Mouse (Mus musculus) hindbrain, postnatal 0 days (tissue): Measurements from ENCODE around the gene Med9. TPM values are rescaled to one million over a fixed set of nuclear protein-coding genes. Genes with fewer than 3 reads are reported as not detected.

Source experiments
- ATAC-seq: fragments of 200-750 bp; cut with Nextera tagmentation; 2 replicates; pipeline ENCODE4 v1.8.0; 2017; ENCODE audit warnings: mild to moderate bottlenecking, moderate TSS enrichment, moderate library complexity
- DNase-seq: peaks from one replicate; pipeline ENCODE4 v3.0.0-alpha.2; 2015; ENCODE audit warnings: low spot score
- H3K27ac ChIP-seq: fragments of 300-500 bp; sonication (generic); 2 replicates; pipeline ENCODE4 v1.5.1; 2014; ENCODE audit warnings: mild to moderate bottlenecking
- H3K27me3 ChIP-seq: fragments of 300-500 bp; sonication (generic); 2 replicates; pipeline ENCODE4 v1.6.1; 2014; ENCODE audit warnings: low read length, mixed read lengths; ENCODE audit not compliant: insufficient read depth
- H3K36me3 ChIP-seq: fragments of 300-500 bp; sonication (generic); 2 replicates; pipeline ENCODE4 v1.6.1; 2014; ENCODE audit warnings: low read length, mixed read lengths; ENCODE audit not compliant: insufficient read depth
- H3K4me1 ChIP-seq: fragments of 300-500 bp; sonication (generic); 2 replicates; pipeline ENCODE4 v1.6.1; 2014; ENCODE audit warnings: antibody characterized with exemption, low read length, mixed read lengths; ENCODE audit not compliant: insufficient read depth
- H3K4me2 ChIP-seq: fragments of 300-500 bp; sonication (generic); 2 replicates; pipeline ENCODE4 v1.6.1; 2014; ENCODE audit warnings: low read depth, mild to moderate bottlenecking, low read length, moderate library complexity, mixed read lengths
- H3K4me3 ChIP-seq: fragments of 300-500 bp; sonication (generic); 2 replicates; pipeline ENCODE4 v1.5.1; 2014; ENCODE audit warnings: low read length
- H3K9ac ChIP-seq: fragments of 300-500 bp; sonication (generic); replicated peaks from 2 replicates; pipeline ENCODE4 v1.6.1; 2014; ENCODE audit warnings: mild to moderate bottlenecking, low read length, moderate library complexity, mixed read lengths
- H3K9me3 ChIP-seq: fragments of 300-500 bp; sonication (generic); 2 replicates; pipeline ENCODE4 v1.6.1; 2016; ENCODE audit warnings: low read length, mixed read lengths
- CTCF ChIP-seq: IDR thresholded peaks from 2 replicates; pipeline ENCODE4 v1.5.1; 2016; ENCODE audit warnings: antibody characterized with exemption, control low read depth, low read depth
- WGBS: fragments of 180-500 bp; shearing (Covaris S2); extraction: QIAGEN DNeasy Blood & Tissue Kit; methylation state at CpG from one replicate; pipeline ENCODE4 v1.1.7; 2014; 5-methylcytosine and 5-hydroxymethylcytosine counted together
- polyA plus RNA-seq: library from polyadenylated mRNA; unstranded; fragments of >200 nt; fragmentation: Nextera tagmentation; extraction: Ambion mirVana; gene quantifications from 2 replicates; pipeline ENCODE4 v1.2.1, GENCODE M21; 2015
- total RNA-seq: library from RNA; depleted of rRNA; stranded (reverse); fragments of >200 nt; gene quantifications from 2 replicates; pipeline ENCODE4 v1.2.3, GENCODE M21; 2014

The Med9 gene
- total and polyA plus RNA-seq, 2 experiments from 2014 or later: 34.1 to 39.7 TPM

GRCm38 (mm10) chr11:59930031-59930430, 18.0 kb upstream of the Med9 start:
- DNase-seq: no peak
- H3K27me3 ChIP-seq: no peaks in the 10 kb centered on the region
- H3K4me1 ChIP-seq: 0 out of 2 replicates have a peak, but pooled peaks cover 5% of the 10 kb centered on the region
- H3K4me3 ChIP-seq: no peak overlapping the region
- H3K9me3 ChIP-seq: no peaks in the 10 kb centered on the region
- no peak for TF ChIP-seq CTCF
- 34% methylated on average over 4 of the region's 4 CpGs for WGBS
- no peak overlapping the region for H3K9ac ChIP-seq
- no peaks in the 10 kb centered on the region for H3K36me3 ChIP-seq
- H3K27ac ChIP-seq: no peak overlapping the region
- no peak for ATAC-seq
- no peak overlapping the region for H3K4me2 ChIP-seq

DNA sequence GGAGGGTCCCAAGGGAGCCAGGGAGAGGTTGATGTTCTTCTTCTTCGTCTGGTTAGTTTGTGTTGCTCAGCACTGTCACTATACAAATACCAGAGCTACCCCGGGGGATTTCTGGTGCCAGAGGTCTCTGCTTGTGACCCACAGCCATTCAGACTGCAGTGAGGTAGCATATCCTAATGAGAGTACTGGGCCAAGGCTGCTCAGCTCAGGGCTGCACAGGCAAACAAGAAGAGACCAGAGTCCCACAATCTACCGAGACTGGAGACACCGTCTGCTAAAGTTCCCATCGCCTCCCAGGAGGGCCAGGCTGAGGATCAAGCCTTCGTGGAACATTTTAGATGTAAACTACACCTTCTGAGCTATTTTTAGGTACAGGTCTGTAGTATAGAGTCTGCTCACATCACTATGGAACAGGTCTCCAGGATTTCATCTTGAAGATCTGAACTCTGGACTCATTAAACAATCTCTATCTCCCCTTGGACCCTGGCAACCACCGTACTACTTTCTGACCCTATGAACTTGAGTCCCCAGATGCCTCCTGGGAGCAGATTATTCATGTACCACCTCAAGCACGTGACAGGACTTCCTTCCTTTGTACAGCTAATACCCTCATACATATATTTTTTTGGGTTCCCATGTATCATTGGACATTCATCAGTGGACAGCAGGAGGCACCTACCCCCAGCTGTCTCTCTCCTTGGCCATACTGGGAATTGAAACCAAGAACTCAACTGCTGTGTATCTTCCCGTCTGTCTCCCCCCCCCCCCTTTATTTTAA, 15.3 kb upstream of the Med9 start:
- Histone ChIP-seq H3K36me3 (no peaks in the 10 kb centered on the region), H3K27me3 (no peaks in the 10 kb centered on the region), H3K4me1 (0 out of 2 replicates have a peak, but pooled peaks cover 5% of the 10 kb centered on the region), H3K4me2 (no peak overlapping the region), H3K27ac (no peak overlapping the region), H3K4me3 (no peak overlapping the region), H3K9ac (no peak overlapping the region), H3K9me3 (no peaks in the 10 kb centered on the region)
- no peak for TF ChIP-seq CTCF
- DNase-seq: no peak
- no peak for ATAC-seq
- WGBS: 66% methylated on average over 9 of the region's 9 CpGs

DNA sequence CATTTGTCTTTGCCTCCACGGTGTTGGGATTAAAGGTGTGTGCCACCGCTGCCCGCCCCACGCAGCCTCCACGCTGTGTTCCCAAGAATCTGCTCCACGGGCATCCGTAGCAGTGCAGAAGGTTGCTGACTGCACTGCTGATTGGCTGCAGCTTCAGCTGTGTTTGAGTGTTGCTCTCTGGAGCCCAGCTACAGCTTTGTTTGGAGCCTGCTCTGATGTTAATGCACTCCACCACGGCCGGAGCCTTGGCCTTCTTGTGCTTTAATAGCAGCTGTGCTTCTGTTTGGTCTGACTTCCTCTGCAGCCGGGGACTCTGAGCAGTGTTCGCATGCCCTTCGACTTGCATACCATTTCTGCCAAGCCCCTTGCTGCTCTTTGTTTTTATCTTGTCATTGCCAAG, 14.1 kb upstream of the Med9 start:
- Histone ChIP-seq H3K4me2 (no peak overlapping the region), H3K27ac (0 out of 2 replicates have a peak overlapping the region, but pooled peaks have one; percentile 26), H3K27me3 (no peaks in the 10 kb centered on the region), H3K9ac (no peak overlapping the region), H3K4me1 (0 out of 2 replicates have a peak, but pooled peaks cover 5% of the 10 kb centered on the region), H3K36me3 (no peaks in the 10 kb centered on the region), H3K4me3 (no peak overlapping the region), H3K9me3 (no peaks in the 10 kb centered on the region)
- WGBS: 30% methylated on average over 12 of the region's 12 CpGs
- DNase-seq (peak; percentile 56), ATAC-seq (peak; percentile 62; the same call in 1 of the 2 replicates)
- TF ChIP-seq CTCF: no peak

- no peak overlapping the region for H3K4me2 ChIP-seq
- H3K9me3 ChIP-seq: no peaks in the 10 kb centered on the region
- no peak overlapping the region for H3K4me3 ChIP-seq
- no peak overlapping the region for H3K9ac ChIP-seq
- 0 out of 2 replicates have a peak, but pooled peaks cover 5% of the 10 kb centered on the region for H3K4me1 ChIP-seq
- no peaks in the 10 kb centered on the region for H3K36me3 ChIP-seq
- no peak for ATAC-seq
- TF ChIP-seq CTCF: no peak
- H3K27me3 ChIP-seq: no peaks in the 10 kb centered on the region
- H3K27ac ChIP-seq: no peak overlapping the region
- DNase-seq: no peak
- 76% methylated on average over 3 of the region's 3 CpGs for WGBS
These were observed 11.0 kb upstream of the Med9 start for GRCm38 (mm10) chr11:59937023-59937422.

- 0 out of 2 replicates have a peak, but pooled peaks cover 5% of the 10 kb centered on the region for H3K4me1 ChIP-seq
- H3K4me2 ChIP-seq: no peak overlapping the region
- H3K9ac ChIP-seq: no peak overlapping the region
- 31% methylated on average over 2 of the region's 2 CpGs for WGBS
- no peaks in the 10 kb centered on the region for H3K27me3 ChIP-seq
- no peaks in the 10 kb centered on the region for H3K9me3 ChIP-seq
- ATAC-seq: no peak
- H3K36me3 ChIP-seq: no peaks in the 10 kb centered on the region
- DNase-seq: no peak
- no peak overlapping the region for H3K27ac ChIP-seq
- no peak overlapping the region for H3K4me3 ChIP-seq
- no peak for TF ChIP-seq CTCF
These were observed 10.4 kb upstream of the Med9 start for GRCm38 (mm10) chr11:59937615-59938014.

DNA sequence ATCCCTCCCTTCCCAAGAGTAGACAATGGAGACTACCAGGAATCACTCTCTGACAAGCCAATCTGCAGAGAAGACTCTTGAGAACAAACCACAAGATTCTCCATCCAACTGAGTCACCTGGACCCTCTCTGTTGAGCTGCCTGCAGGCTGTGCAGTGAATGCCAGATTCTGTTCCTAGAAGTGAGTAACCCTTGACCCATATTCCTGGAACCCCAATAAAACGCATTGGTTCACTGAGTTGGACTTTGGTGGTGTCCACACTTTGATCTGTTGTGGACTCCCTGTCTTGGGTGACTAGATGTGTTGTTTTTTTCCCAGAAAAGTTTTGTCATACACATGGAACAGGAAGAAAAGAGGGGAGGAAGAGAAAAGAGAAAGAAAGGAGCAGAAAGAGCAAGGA, 8.2 kb upstream of the Med9 start:
- no peaks in the 10 kb centered on the region for H3K27me3 ChIP-seq
- H3K9me3 ChIP-seq: no peaks in the 10 kb centered on the region
- no peak overlapping the region for H3K4me2 ChIP-seq
- no peak for TF ChIP-seq CTCF
- WGBS: 84% methylated on average over 1 of the region's 1 CpGs
- H3K4me3 ChIP-seq: no peak overlapping the region
- ATAC-seq (no peak), DNase-seq (no peak)
- H3K9ac ChIP-seq: no peak overlapping the region
- H3K4me1 ChIP-seq: no peaks in the 10 kb centered on the region
- H3K36me3 ChIP-seq: no peaks in the 10 kb centered on the region
- H3K27ac ChIP-seq: no peak overlapping the region

- Histone ChIP-seq H3K4me3 (no peak overlapping the region), H3K9ac (no peak overlapping the region), H3K4me1 (no peaks in the 10 kb centered on the region), H3K27ac (no peak overlapping the region), H3K4me2 (no peak overlapping the region), H3K27me3 (no peaks in the 10 kb centered on the region), H3K36me3 (no peaks in the 10 kb centered on the region), H3K9me3 (no peaks in the 10 kb centered on the region)
- WGBS: 64% methylated on average over 3 of the region's 3 CpGs
- no peak for TF ChIP-seq CTCF
- DNase-seq (no peak), ATAC-seq (no peak)
These were observed 7.4 kb upstream of the Med9 start for GRCm38 (mm10) chr11:59940645-59941044.
